Mouse (Mus musculus) right cerebral cortex, postnatal 25 days (tissue): ENCODE results near the gene E130218I03Rik.
A peak's percentile ranks its signal among the peaks of the same experiment; 100 is the strongest.
"Not testable (repeated sequence)": the region's sequence is repeated elsewhere in the genome, so short reads cannot be mapped to it uniquely, and the experiment has no call there.

Experiments used
- DNase-seq: peaks from one replicate; pipeline ENCODE4 v3.0.0; 2022

The E130218I03Rik gene

GRCm38 (mm10) chr4:134252131-134252910 is 8.9 kb downstream of the E130218I03Rik start:
- DNase-seq = no peak

- DNase-seq = no peak
These were observed 9.7 kb downstream of the E130218I03Rik start for GRCm38 (mm10) chr4:134252911-134253721.

- DNase-seq = no peak
These were observed 10.4 kb downstream of the E130218I03Rik start, which contains the start of gene Grrp1 for GRCm38 (mm10) chr4:134253722-134254324. Gene Grrp1, minus strand, starts transcription at chr4:134254106.

GRCm38 (mm10) chr4:134254835-134255234 is 11.4 kb downstream of the E130218I03Rik start:
- no peak for DNase-seq

- no peak for DNase-seq
These were observed 12.4 kb downstream of the E130218I03Rik start for GRCm38 (mm10) chr4:134255854-134256253.

GRCm38 (mm10) chr4:134256407-134257197 is 13.1 kb downstream of the E130218I03Rik start:
- no peak for DNase-seq

GRCm38 (mm10) chr4:134257198-134258009 is 13.9 kb downstream of the E130218I03Rik start:
- DNase-seq = no peak

GRCm38 (mm10) chr4:134258354-134258753 is 14.9 kb downstream of the E130218I03Rik start:
- no peak for DNase-seq

- DNase-seq = no peak
These were observed 19.7 kb downstream of the E130218I03Rik start for GRCm38 (mm10) chr4:134263191-134263590.

- DNase-seq = no peak
These were observed 22.6 kb downstream of the E130218I03Rik start for GRCm38 (mm10) chr4:134265860-134266585.

- no peak for DNase-seq
These were observed 24.7 kb downstream of the E130218I03Rik start for GRCm38 (mm10) chr4:134268102-134268655.

- not testable (repeated sequence) for DNase-seq
These were observed 26.2 kb downstream of the E130218I03Rik start for GRCm38 (mm10) chr4:134269622-134270021.

- no peak for DNase-seq
These were observed 28.5 kb downstream of the E130218I03Rik start for GRCm38 (mm10) chr4:134271979-134272378.

GRCm38 (mm10) chr4:134272731-134273416 is 29.4 kb downstream of the E130218I03Rik start:
- no peak for DNase-seq

GRCm38 (mm10) chr4:134273417-134274345 is 30.2 kb downstream of the E130218I03Rik start:
- DNase-seq = no peak

GRCm38 (mm10) chr4:134284942-134285341 is 41.5 kb downstream of the E130218I03Rik start:
- no peak for DNase-seq

GRCm38 (mm10) chr4:134286226-134287167 is 43.0 kb downstream of the E130218I03Rik start:
- no peak for DNase-seq

GRCm38 (mm10) chr4:134287168-134287564 is 43.7 kb downstream of the E130218I03Rik start:
- DNase-seq = peak; percentile 98
